Mouse (Mus musculus): Measurements from ENCODE around the gene Cacna2d3. TPM values are rescaled to one million over a fixed set of nuclear protein-coding genes. Genes with fewer than 3 reads are reported as not detected.
A peak's percentile ranks its signal among the peaks of the same experiment; 100 is the strongest.

The Cacna2d3 gene
- polyA plus RNA-seq, 1 experiment from 2014 or later: 5.1 TPM

- Histone ChIP-seq H3K4me3 (replicated peaks) (no peak overlapping the region), H3K9me3 (replicated peaks) (no peaks in the 10 kb centered on the region), H3K27me3 (no peaks in the 10 kb centered on the region), H3K4me2 (no peak overlapping the region), H3K27ac (no peak overlapping the region), H3K4me1 (no peaks in the 10 kb centered on the region), H3K36me3 (no peaks in the 10 kb centered on the region), H3K9ac (no peak overlapping the region)
- ATAC-seq (replicated peaks; ENCODE audit: low FRiP score): no peak
- 82% methylated on average over 4 of the region's 4 CpGs for WGBS
These were observed 499.3 kb downstream of the Cacna2d3 start for GRCm38 (mm10) chr14:29222191-29222882.

- H3K9me3 ChIP-seq (replicated peaks): no peaks in the 10 kb centered on the region
- 90% methylated on average over 1 of the region's 1 CpGs for WGBS
- H3K36me3 ChIP-seq: no peaks in the 10 kb centered on the region
- no peak overlapping the region for H3K9ac ChIP-seq
- H3K27ac ChIP-seq: no peak overlapping the region
- ATAC-seq (replicated peaks; ENCODE audit: low FRiP score): no peak
- no peaks in the 10 kb centered on the region for H3K27me3 ChIP-seq
- no peak overlapping the region for H3K4me3 ChIP-seq (replicated peaks)
- H3K4me2 ChIP-seq: no peak overlapping the region
- no peaks in the 10 kb centered on the region for H3K4me1 ChIP-seq
These were observed 505.6 kb downstream of the Cacna2d3 start for GRCm38 (mm10) chr14:29216106-29216505.

- Histone ChIP-seq H3K4me2 (no peak overlapping the region), H3K9me3 (replicated peaks) (no peaks in the 10 kb centered on the region), H3K4me3 (replicated peaks) (no peak overlapping the region), H3K36me3 (no peaks in the 10 kb centered on the region), H3K27ac (no peak overlapping the region), H3K27me3 (no peaks in the 10 kb centered on the region), H3K9ac (no peak overlapping the region), H3K4me1 (no peaks in the 10 kb centered on the region)
- WGBS: 62% methylated on average over 1 of the region's 1 CpGs
- ATAC-seq (replicated peaks; ENCODE audit: low FRiP score): no peak
These were observed 516.7 kb downstream of the Cacna2d3 start for GRCm38 (mm10) chr14:29204967-29205268.

- H3K27ac ChIP-seq: no peak overlapping the region
- H3K27me3 ChIP-seq: no peaks in the 10 kb centered on the region
- H3K36me3 ChIP-seq: no peaks in the 10 kb centered on the region
- 84% methylated on average over 10 of the region's 10 CpGs for WGBS
- H3K9ac ChIP-seq: no peak overlapping the region
- no peaks in the 10 kb centered on the region for H3K4me1 ChIP-seq
- H3K9me3 ChIP-seq (replicated peaks): no peaks in the 10 kb centered on the region
- ATAC-seq (replicated peaks; ENCODE audit: low FRiP score): no peak
- no peak overlapping the region for H3K4me2 ChIP-seq
- no peak overlapping the region for H3K4me3 ChIP-seq (replicated peaks)
These were observed 517.3 kb downstream of the Cacna2d3 start for GRCm38 (mm10) chr14:29204236-29204966.

DNA sequence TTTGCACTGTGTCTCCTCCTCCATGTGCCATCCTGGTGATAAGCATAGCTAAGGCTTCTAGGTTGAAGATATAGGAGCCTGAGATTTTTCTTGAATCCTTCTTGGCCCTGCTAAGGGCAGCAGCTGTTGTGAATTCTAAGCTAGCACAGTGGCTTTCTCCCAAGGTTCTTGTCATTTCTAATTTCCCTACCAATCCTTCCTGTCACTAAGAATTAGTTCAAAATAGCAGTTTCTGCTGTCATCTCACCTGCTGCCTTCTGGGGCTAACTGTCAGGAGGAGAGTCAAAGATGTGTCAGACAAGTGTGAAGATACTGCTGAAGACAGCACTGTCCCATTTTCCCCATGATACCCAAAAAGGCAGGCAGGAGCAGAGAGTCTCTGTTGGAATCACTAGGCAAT lies 525.5 kb downstream of the Cacna2d3 start:
- H3K36me3 ChIP-seq: no peaks in the 10 kb centered on the region
- no peak overlapping the region for H3K9ac ChIP-seq
- no peak overlapping the region for H3K4me2 ChIP-seq
- no peak overlapping the region for H3K4me3 ChIP-seq (replicated peaks)
- H3K9me3 ChIP-seq (replicated peaks): no peaks in the 10 kb centered on the region
- no peaks in the 10 kb centered on the region for H3K4me1 ChIP-seq
- no peaks in the 10 kb centered on the region for H3K27me3 ChIP-seq
- no peak overlapping the region for H3K27ac ChIP-seq
- no peak for ATAC-seq (replicated peaks; ENCODE audit: low FRiP score)

DNA sequence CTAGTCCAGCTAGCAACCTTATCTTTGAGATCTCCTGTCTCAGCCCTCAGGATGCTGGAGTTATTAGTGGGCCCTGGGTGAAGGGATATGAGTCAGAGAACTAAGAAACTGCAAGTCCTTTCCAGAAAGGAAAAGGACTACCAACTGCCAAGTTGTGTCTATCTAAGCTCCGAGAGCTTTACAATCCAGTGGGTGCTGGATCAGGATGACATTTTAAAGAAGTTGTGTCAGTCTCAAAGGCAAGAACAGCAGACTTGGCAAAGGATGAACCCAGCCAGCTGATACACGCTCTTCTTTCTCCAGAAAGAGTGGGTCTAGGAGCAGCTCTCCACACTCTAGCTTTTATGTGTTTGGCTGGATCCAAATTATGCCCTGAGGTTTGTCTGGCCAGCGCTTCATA lies 530.2 kb downstream of the Cacna2d3 start:
- Histone ChIP-seq H3K4me2 (no peak overlapping the region), H3K4me1 (no peaks in the 10 kb centered on the region), H3K4me3 (replicated peaks) (no peak overlapping the region), H3K9me3 (replicated peaks) (no peaks in the 10 kb centered on the region), H3K36me3 (no peaks in the 10 kb centered on the region), H3K9ac (no peak overlapping the region), H3K27ac (no peak overlapping the region), H3K27me3 (no peaks in the 10 kb centered on the region)
- WGBS: 90% methylated on average over 3 of the region's 3 CpGs
- ATAC-seq (replicated peaks; ENCODE audit: low FRiP score): no peak

- no peak overlapping the region for H3K4me3 ChIP-seq (replicated peaks)
- no peak for ATAC-seq (replicated peaks; ENCODE audit: low FRiP score)
- H3K4me2 ChIP-seq: no peak overlapping the region
- no peaks in the 10 kb centered on the region for H3K36me3 ChIP-seq
- no peak overlapping the region for H3K27ac ChIP-seq
- H3K9me3 ChIP-seq (replicated peaks): no peaks in the 10 kb centered on the region
- peaks cover 11% of the 10 kb centered on the region for H3K4me1 ChIP-seq
- H3K9ac ChIP-seq: no peak overlapping the region
- WGBS: 77% methylated on average over 5 of the region's 5 CpGs
- H3K27me3 ChIP-seq: no peaks in the 10 kb centered on the region
These were observed 537.9 kb downstream of the Cacna2d3 start for GRCm38 (mm10) chr14:29183730-29184129.

DNA sequence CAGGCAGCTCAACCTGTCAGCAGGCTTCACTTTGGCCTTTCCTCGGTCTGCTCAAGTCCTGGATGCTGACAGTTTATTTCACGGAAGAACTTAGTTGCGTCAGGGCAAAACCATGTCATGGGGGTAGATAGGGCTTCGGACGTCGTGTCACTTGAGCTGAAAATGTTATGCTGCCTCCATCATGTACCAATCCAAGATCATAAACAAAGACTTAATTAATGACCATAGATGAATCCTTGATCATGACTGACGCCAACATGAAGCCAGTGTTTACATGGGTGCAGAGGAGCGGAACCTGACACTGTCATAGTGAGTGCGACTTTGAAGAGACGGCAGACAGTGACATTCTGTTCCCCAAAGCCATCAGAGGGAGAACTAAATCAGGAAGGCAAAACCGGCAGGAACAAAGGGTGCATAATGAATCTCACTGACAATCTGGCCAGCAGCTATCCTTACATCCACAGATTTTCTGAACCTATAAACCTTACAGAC lies 542.2 kb downstream of the Cacna2d3 start:
- no peak overlapping the region for H3K27ac ChIP-seq
- no peaks in the 10 kb centered on the region for H3K9me3 ChIP-seq (replicated peaks)
- WGBS: 35% methylated on average over 11 of the region's 11 CpGs
- H3K4me3 ChIP-seq (replicated peaks): no peak overlapping the region
- peaks cover 16% of the 10 kb centered on the region for H3K4me1 ChIP-seq
- no peak overlapping the region for H3K9ac ChIP-seq
- H3K4me2 ChIP-seq: no peak overlapping the region
- H3K27me3 ChIP-seq: no peaks in the 10 kb centered on the region
- no peaks in the 10 kb centered on the region for H3K36me3 ChIP-seq
- 0 out of 2 replicates have a peak, but pooled peaks have one; percentile 15 for ATAC-seq (replicated peaks; ENCODE audit: low FRiP score)

DNA sequence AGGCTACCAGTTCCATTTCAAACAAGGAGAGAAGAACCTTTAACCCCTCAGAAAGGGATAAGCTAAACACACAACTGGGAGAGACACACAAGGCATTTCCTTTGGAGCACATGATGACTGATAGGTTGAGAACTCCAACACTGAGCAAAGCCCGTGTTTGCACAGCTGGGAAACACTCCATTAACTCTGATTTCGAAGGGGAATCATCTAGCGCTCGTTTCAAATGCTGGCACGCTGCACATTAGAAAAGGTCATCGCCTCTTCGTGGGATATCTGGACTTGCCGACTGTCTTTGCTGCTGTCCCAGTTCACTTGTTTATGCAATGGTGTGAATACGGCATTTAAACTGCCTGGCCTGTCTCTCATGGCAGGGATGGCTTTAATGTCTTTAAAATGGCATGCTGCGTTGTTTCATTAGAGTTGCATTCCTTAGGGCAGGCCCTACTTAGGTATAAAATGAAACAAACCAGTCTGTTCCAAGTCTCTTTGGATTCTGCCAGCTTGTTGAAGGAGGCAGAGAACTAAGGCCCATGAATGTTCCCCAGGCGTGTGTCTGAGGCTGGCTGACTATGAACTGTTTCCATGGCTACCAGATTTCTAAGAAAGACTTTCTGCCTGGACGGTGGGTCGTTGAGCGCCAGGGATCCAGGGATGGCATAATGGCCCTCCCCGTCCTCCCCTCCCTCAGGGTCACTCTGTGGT lies 542.8 kb downstream of the Cacna2d3 start:
- H3K4me2 ChIP-seq: 0 out of 2 replicates have a peak overlapping the region, but pooled peaks have one; percentile 5
- no peaks in the 10 kb centered on the region for H3K9me3 ChIP-seq (replicated peaks)
- no peak overlapping the region for H3K4me3 ChIP-seq (replicated peaks)
- H3K4me1 ChIP-seq: peaks cover 18% of the 10 kb centered on the region
- H3K27me3 ChIP-seq: no peaks in the 10 kb centered on the region
- ATAC-seq (replicated peaks; ENCODE audit: low FRiP score): 0 out of 2 replicates have a peak, but pooled peaks have one; percentile 52
- H3K36me3 ChIP-seq: no peaks in the 10 kb centered on the region
- 23% methylated on average over 15 of the region's 15 CpGs for WGBS
- no peak overlapping the region for H3K9ac ChIP-seq
- H3K27ac ChIP-seq: no peak overlapping the region

DNA sequence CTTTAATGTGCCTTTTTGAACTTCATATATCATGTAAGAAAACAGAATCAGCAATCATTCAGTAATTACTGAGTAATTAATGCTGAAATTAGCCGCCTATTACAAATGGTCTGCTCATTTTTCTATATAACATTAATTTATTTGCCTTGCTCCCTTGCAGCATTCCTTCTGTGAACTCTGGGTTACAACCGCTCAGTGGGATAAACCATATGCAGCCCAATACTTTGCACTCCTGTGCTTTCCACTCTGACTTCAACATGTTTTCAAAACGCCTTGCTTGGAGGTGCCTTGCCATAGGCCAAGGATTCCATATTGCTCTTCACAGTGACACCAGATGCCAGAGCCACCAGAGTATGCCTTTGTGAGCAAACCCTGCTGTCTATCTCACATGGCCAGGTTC lies 546.9 kb downstream of the Cacna2d3 start:
- 0 out of 2 replicates have a peak, but pooled peaks have one; percentile 52 for ATAC-seq (replicated peaks; ENCODE audit: low FRiP score)
- no peak overlapping the region for H3K27ac ChIP-seq

GRCm38 (mm10) chr14:29172207-29172606 lies 549.5 kb downstream of the Cacna2d3 start:
- Histone ChIP-seq H3K9me3 (replicated peaks) (no peaks in the 10 kb centered on the region), H3K4me3 (replicated peaks) (no peak overlapping the region), H3K36me3 (no peaks in the 10 kb centered on the region), H3K27ac (no peak overlapping the region), H3K9ac (no peak overlapping the region), H3K4me1 (0 out of 2 replicates have a peak, but pooled peaks cover 7% of the 10 kb centered on the region), H3K27me3 (no peaks in the 10 kb centered on the region), H3K4me2 (no peak overlapping the region)
- WGBS: 80% methylated on average over 2 of the region's 2 CpGs
- no peak for ATAC-seq (replicated peaks; ENCODE audit: low FRiP score)

More for the DNA sequence above, 546.9 kb downstream of the Cacna2d3 start:
- H3K4me3 ChIP-seq (replicated peaks): no peak overlapping the region
- no peaks in the 10 kb centered on the region for H3K9me3 ChIP-seq (replicated peaks)
- H3K9ac ChIP-seq: no peak overlapping the region
- WGBS: 53% methylated on average over 3 of the region's 3 CpGs
- H3K27me3 ChIP-seq: no peaks in the 10 kb centered on the region
- no peaks in the 10 kb centered on the region for H3K36me3 ChIP-seq
- H3K4me2 ChIP-seq: no peak overlapping the region
- H3K4me1 ChIP-seq: peaks cover 23% of the 10 kb centered on the region

GRCm38 (mm10) chr14:29164653-29165030 lies 557.0 kb downstream of the Cacna2d3 start:
- no peaks in the 10 kb centered on the region for H3K36me3 ChIP-seq
- no peak overlapping the region for H3K4me3 ChIP-seq (replicated peaks)
- ATAC-seq (replicated peaks; ENCODE audit: low FRiP score): no peak
- H3K4me1 ChIP-seq: no peaks in the 10 kb centered on the region
- no peak overlapping the region for H3K9ac ChIP-seq
- H3K27me3 ChIP-seq: no peaks in the 10 kb centered on the region
- H3K27ac ChIP-seq: no peak overlapping the region
- WGBS: 82% methylated on average over 6 of the region's 6 CpGs
- H3K4me2 ChIP-seq: no peak overlapping the region
- no peaks in the 10 kb centered on the region for H3K9me3 ChIP-seq (replicated peaks)
